Mouse (Mus musculus) lung, embryonic 14.5 days (tissue): ENCODE data around the gene Thsd4. TPM values are rescaled to one million over a fixed set of nuclear protein-coding genes. Genes with fewer than 3 reads are reported as not detected.

Experiments used
- ATAC-seq: fragments of 200-750 bp; cut with Nextera tagmentation; 2 replicates; pipeline ENCODE4 v1.8.0; 2017; ENCODE audit warnings: mild to moderate bottlenecking, moderate TSS enrichment, moderate library complexity; ENCODE audit not compliant: insufficient read depth
- DNase-seq: peaks from one replicate; pipeline ENCODE4 v3.0.0-alpha.2; 2015
- H3K27ac ChIP-seq: fragments of 300-500 bp; sonication (generic); 2 replicates; pipeline ENCODE4 v1.5.1; 2014; ENCODE audit warnings: low read depth, mild to moderate bottlenecking, moderate library complexity
- H3K27me3 ChIP-seq: fragments of 300-500 bp; sonication (generic); 2 replicates; pipeline ENCODE4 v1.6.1; 2014; ENCODE audit warnings: low read length, control low read depth; ENCODE audit not compliant: insufficient read depth
- H3K36me3 ChIP-seq: fragments of 300-500 bp; sonication (generic); 2 replicates; pipeline ENCODE4 v1.6.1; 2014; ENCODE audit warnings: control low read depth; ENCODE audit not compliant: insufficient read depth
- H3K4me1 ChIP-seq: fragments of 300-500 bp; sonication (generic); 2 replicates; pipeline ENCODE4 v1.6.1; 2014; ENCODE audit warnings: antibody characterized with exemption, control low read depth; ENCODE audit not compliant: insufficient read depth
- H3K4me2 ChIP-seq: fragments of 300-500 bp; sonication (generic); 2 replicates; pipeline ENCODE4 v1.6.1; 2014; ENCODE audit warnings: mild to moderate bottlenecking
- H3K4me3 ChIP-seq: fragments of 300-500 bp; sonication (generic); 2 replicates; pipeline ENCODE4 v1.5.1; 2014; ENCODE audit warnings: low read depth, low read length
- H3K9ac ChIP-seq: fragments of 300-500 bp; sonication (generic); 2 replicates; pipeline ENCODE4 v1.6.1; 2014
- H3K9me3 ChIP-seq: fragments of 300-500 bp; sonication (generic); 2 replicates; pipeline ENCODE4 v1.6.1; 2016; ENCODE audit warnings: low read depth, low read length, control low read depth
- CTCF ChIP-seq: IDR thresholded peaks from 2 replicates; pipeline ENCODE4 v1.5.1; 2016; ENCODE audit warnings: antibody characterized with exemption, low read depth
- WGBS: fragments of 180-500 bp; shearing (Covaris S2); extraction: QIAGEN DNeasy Blood & Tissue Kit; methylation state at CpG from one replicate; pipeline ENCODE4 v1.1.7; 2014; 5-methylcytosine and 5-hydroxymethylcytosine counted together
- polyA plus RNA-seq: library from polyadenylated mRNA; unstranded; fragments of >200 nt; fragmentation: Nextera tagmentation; extraction: Ambion mirVana; gene quantifications from 2 replicates; pipeline ENCODE4 v1.2.1, GENCODE M21; 2014

Thsd4 gene
- polyA plus RNA-seq, 1 experiment from 2014 or later, result 18.5 TPM

- no peak overlapping the region for H3K4me3 ChIP-seq
- no peaks in the 10 kb centered on the region for H3K9me3 ChIP-seq
- no peak for ATAC-seq
- no peak overlapping the region for H3K9ac ChIP-seq
- no peaks in the 10 kb centered on the region for H3K27me3 ChIP-seq
- no peak for DNase-seq
- H3K36me3 ChIP-seq, result no peaks in the 10 kb centered on the region
- 55% methylated on average over 5 of the region's 5 CpGs for WGBS
- no peak overlapping the region for H3K27ac ChIP-seq
- no peak for TF ChIP-seq CTCF
- H3K4me2 ChIP-seq, result no peak overlapping the region
- H3K4me1 ChIP-seq, result no peaks in the 10 kb centered on the region
These were observed 465.7 kb downstream of the Thsd4 start for GRCm38 (mm10) chr9:60056131-60056530.

GRCm38 (mm10) chr9:60054951-60055350, 466.9 kb downstream of the Thsd4 start:
- Histone ChIP-seq H3K4me3 (no peak overlapping the region), H3K27me3 (no peaks in the 10 kb centered on the region), H3K27ac (no peak overlapping the region), H3K4me2 (no peak overlapping the region), H3K9me3 (no peaks in the 10 kb centered on the region), H3K36me3 (no peaks in the 10 kb centered on the region), H3K4me1 (no peaks in the 10 kb centered on the region), H3K9ac (no peak overlapping the region)
- DNase-seq (no peak), ATAC-seq (no peak)
- 60% methylated on average over 5 of the region's 5 CpGs for WGBS
- no peak for TF ChIP-seq CTCF

GRCm38 (mm10) chr9:60053117-60053516, 468.7 kb downstream of the Thsd4 start:
- ATAC-seq (no peak), DNase-seq (no peak)
- no peak overlapping the region for H3K27ac ChIP-seq
- 94% methylated on average over 5 of the region's 5 CpGs for WGBS
- H3K4me2 ChIP-seq, result no peak overlapping the region
- H3K9me3 ChIP-seq, result no peaks in the 10 kb centered on the region
- H3K4me1 ChIP-seq, result no peaks in the 10 kb centered on the region
- no peak for TF ChIP-seq CTCF
- no peak overlapping the region for H3K9ac ChIP-seq
- no peaks in the 10 kb centered on the region for H3K36me3 ChIP-seq
- H3K4me3 ChIP-seq, result no peak overlapping the region
- H3K27me3 ChIP-seq, result no peaks in the 10 kb centered on the region

GRCm38 (mm10) chr9:60052415-60052814, 469.4 kb downstream of the Thsd4 start:
- ATAC-seq (no peak), DNase-seq (no peak)
- 69% methylated on average over 4 of the region's 4 CpGs for WGBS
- Histone ChIP-seq H3K27me3 (no peaks in the 10 kb centered on the region), H3K36me3 (no peaks in the 10 kb centered on the region), H3K4me1 (no peaks in the 10 kb centered on the region), H3K27ac (no peak overlapping the region), H3K4me3 (no peak overlapping the region), H3K4me2 (no peak overlapping the region), H3K9ac (no peak overlapping the region), H3K9me3 (no peaks in the 10 kb centered on the region)
- peak; percentile 41 for TF ChIP-seq CTCF

GRCm38 (mm10) chr9:60043175-60043574, 478.7 kb downstream of the Thsd4 start:
- Histone ChIP-seq H3K36me3 (no peaks in the 10 kb centered on the region; the same call in 1 of the 2 replicates), H3K9ac (no peak overlapping the region), H3K27ac (no peak overlapping the region), H3K4me3 (no peak overlapping the region), H3K9me3 (no peaks in the 10 kb centered on the region), H3K4me1 (no peaks in the 10 kb centered on the region), H3K27me3 (no peaks in the 10 kb centered on the region), H3K4me2 (no peak overlapping the region)
- 88% methylated on average over 1 of the region's 1 CpGs for WGBS
- no peak for DNase-seq
- ATAC-seq, result no peak
- peak; percentile 26 for TF ChIP-seq CTCF

GRCm38 (mm10) chr9:60034883-60035282, 487.0 kb downstream of the Thsd4 start:
- no peaks in the 10 kb centered on the region for H3K27me3 ChIP-seq
- H3K36me3 ChIP-seq, result no peaks in the 10 kb centered on the region
- no peak for TF ChIP-seq CTCF
- WGBS, result 94% methylated on average over 4 of the region's 4 CpGs
- no peaks in the 10 kb centered on the region for H3K9me3 ChIP-seq
- no peaks in the 10 kb centered on the region for H3K4me1 ChIP-seq
- no peak overlapping the region for H3K27ac ChIP-seq
- no peak overlapping the region for H3K4me3 ChIP-seq
- H3K9ac ChIP-seq, result no peak overlapping the region
- ATAC-seq (no peak), DNase-seq (no peak)
- H3K4me2 ChIP-seq, result no peak overlapping the region

- H3K4me1 ChIP-seq, result peaks cover 18% of the 10 kb centered on the region
- H3K27me3 ChIP-seq, result no peaks in the 10 kb centered on the region
- no peaks in the 10 kb centered on the region for H3K36me3 ChIP-seq
- WGBS, result 55% methylated on average over 4 of the region's 4 CpGs
- no peak overlapping the region for H3K27ac ChIP-seq
- DNase-seq, result peak; percentile 4
- TF ChIP-seq CTCF, result no peak
- H3K9ac ChIP-seq, result no peak overlapping the region
- no peak overlapping the region for H3K4me2 ChIP-seq
- no peak overlapping the region for H3K4me3 ChIP-seq
- H3K9me3 ChIP-seq, result no peaks in the 10 kb centered on the region
- peak; percentile 46 for ATAC-seq
These were observed 494.6 kb downstream of the Thsd4 start for GRCm38 (mm10) chr9:60027234-60027633.

GRCm38 (mm10) chr9:60026795-60027194, 495.1 kb downstream of the Thsd4 start:
- Histone ChIP-seq H3K9me3 (no peaks in the 10 kb centered on the region), H3K9ac (no peak overlapping the region), H3K27ac (no peak overlapping the region), H3K4me1 (peaks cover 20% of the 10 kb centered on the region), H3K4me2 (no peak overlapping the region), H3K27me3 (no peaks in the 10 kb centered on the region), H3K4me3 (no peak overlapping the region), H3K36me3 (no peaks in the 10 kb centered on the region)
- 84% methylated on average over 2 of the region's 2 CpGs for WGBS
- TF ChIP-seq CTCF, result peak; percentile 16; the same call in 1 of the 2 replicates
- ATAC-seq (no peak), DNase-seq (peak; percentile 11)
